Mouse (Mus musculus): ENCODE results near the gene Serbp1.

GRCm38 (mm10) chr6:67218566-67218965 is 19.4 kb upstream of the Serbp1 start:
- no peak for TF ChIP-seq CTCF (IDR thresholded peaks at IDR 0.05; ENCODE audit: low read depth)
- no peak for TF ChIP-seq EP300 (IDR thresholded peaks at IDR 0.05; ENCODE audit: low read depth)
